Mouse (Mus musculus): ENCODE results near the gene Polr1c.

Polr1c gene
- long read RNA-seq, experiment 1, transcript Polr1c-201 (9 exons, 1,314 nt), result major isoform, 119 of 133 reads
- long read RNA-seq, experiment 1, partial matches to known transcripts, result 8 of 133 reads
- long read RNA-seq, experiment 1, other reads (novel, unspliced or antisense), result 6 of 133 reads
- long read RNA-seq, experiment 2, transcript Polr1c-201 (9 exons, 1,314 nt), result major isoform, 82 of 88 reads
- long read RNA-seq, experiment 2, partial matches to known transcripts, result 1 of 88 reads
- long read RNA-seq, experiment 2, other reads (novel, unspliced or antisense), result 4 of 88 reads

DNA sequence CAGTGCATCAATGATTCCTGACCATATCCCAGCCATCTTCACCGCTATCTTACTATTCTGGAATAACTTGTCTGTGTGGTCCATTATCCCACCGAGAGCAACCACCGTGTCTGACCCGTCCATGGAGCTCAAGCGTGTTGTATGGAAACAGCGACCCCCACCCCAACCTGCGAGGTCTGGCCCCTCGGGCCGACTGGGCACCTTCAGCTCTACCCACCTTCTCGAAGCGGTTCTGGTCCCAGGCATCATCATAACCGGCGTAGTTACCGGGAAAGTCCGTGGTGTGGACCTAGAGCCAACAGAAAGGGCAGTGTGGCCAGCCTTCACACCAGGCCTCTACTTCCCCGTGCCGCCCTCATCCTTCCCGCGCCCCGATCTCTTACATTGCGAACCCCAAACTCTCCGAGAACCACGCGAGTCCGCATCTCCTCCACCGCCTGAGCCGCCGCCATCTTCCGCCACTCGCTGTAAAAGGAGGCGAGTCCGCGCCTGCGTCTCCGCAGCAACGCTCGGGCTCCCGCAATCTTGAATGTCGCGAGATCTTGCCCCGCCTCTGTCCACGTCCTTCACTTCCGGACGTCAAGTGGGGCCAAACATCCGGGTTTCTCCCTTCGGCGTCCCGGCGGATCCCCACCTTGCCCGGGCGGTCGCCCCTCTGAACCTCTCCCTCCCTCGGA, at the start of gene Polr1c, which contains the start of gene Yipf3:
Gene Polr1c (minus strand): TSS at position 543 of the 677 bp plus-strand sequence.
Gene Yipf3 (plus strand): TSS at position 569 of the 677 bp plus-strand sequence.
- intact Hi-C loops (cut with DNase I), result loop anchor here (5.0 kb wide), 1 partner anchor 45 kb away; the partner anchor contains the start of genes Polh and Xpo5

DNA sequence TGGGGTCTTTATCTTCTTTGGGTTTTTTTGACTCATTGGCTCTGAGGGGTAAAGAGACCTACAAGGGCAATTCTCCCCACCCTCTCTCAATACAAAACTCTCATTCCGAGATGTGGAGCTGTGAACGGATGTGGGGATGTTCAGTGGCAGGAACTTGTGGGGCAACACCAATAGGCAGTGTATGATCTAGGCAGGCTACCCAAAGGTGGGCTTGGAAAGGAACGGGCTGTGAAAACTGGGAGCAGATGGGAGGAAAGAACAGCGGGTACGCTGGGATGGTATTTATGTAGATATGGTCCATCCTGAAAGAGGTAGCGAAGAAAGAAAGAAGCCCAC, 49.1 kb upstream of the Polr1c start:
- intact Hi-C loops (cut with DNase I), result no loop called here

DNA sequence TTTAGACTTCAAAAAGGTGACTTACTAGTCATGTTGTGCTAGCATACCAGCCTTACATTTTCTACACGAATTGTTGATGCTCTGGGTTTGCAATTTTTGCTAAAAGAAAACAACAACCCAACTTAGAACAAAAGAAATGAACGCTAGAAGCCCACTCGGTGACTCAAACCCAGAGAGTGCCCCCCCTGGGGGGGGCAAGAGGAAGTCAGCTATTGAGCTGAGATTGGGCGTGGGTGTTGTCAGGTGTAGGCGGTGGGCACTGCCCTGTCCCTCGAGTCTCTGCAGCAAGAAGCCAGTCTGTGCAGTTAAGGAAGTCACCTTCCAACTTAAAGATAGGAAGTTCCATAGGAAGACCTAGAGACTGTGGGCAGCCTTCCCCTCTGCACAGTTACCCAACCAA, 48.7 kb upstream of the Polr1c start:
- intact Hi-C loops (cut with DNase I), result no loop called here

DNA sequence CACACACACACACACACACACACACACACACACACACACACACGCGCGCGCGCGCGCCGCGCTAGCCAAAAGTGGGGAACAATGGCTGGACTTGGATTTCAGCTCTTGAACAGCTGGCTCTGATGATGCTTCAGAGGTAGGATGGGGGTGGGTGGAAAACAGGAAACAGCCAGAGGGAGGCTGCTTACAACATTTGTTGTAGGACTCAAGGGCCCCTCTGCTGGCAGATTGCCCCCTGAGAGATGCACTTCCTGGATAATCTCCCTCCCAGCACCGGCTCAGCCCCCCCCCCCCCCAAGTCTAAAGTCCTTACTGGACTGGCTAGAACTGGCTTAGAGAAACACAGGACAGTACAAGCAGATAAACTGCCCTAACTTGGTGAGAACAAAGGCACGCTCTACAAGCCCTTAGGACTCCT, 39.8 kb upstream of the Polr1c start:
- intact Hi-C loops (cut with DNase I), result no loop called here

DNA sequence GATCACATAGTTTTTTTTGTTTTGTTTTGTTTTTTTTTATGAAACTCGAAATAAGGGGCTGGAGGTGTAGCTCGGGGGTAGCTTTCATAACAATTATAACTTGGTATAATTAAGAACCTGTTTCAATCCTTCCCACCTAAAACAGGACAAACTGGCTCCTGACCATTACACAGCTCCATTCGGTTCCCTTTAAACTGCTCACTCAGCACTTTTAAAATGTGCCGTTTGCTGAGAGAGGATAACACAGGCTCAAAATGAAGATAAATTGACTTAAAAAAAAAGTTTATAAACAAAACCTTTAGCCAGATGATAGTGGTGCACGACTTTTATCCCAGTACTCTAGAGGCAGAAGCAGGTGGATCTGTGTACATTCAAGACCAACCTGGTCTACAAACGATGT, 37.6 kb upstream of the Polr1c start:
- intact Hi-C loops (cut with DNase I), result no loop called here

DNA sequence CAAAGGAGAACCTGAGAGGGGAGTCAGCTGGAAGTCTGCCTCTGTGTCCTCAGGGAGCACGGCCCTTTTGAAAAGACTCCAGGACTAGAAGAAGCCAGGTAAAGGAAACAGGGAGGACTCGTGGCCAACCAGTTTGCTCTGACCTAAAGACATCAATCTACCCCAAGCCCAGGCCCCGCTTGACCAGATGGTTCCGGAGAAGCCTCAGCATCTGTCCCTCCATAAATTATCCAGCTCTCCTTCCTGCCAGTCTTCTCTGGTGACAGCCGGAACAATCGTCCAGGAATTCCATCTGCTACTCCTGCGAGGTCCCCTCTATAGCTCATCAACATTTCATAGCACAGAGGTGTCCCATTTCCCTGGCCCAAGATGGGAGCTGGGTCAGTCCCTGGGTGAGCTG, 36.8 kb upstream of the Polr1c start:
- intact Hi-C loops (cut with DNase I), result no loop called here

DNA sequence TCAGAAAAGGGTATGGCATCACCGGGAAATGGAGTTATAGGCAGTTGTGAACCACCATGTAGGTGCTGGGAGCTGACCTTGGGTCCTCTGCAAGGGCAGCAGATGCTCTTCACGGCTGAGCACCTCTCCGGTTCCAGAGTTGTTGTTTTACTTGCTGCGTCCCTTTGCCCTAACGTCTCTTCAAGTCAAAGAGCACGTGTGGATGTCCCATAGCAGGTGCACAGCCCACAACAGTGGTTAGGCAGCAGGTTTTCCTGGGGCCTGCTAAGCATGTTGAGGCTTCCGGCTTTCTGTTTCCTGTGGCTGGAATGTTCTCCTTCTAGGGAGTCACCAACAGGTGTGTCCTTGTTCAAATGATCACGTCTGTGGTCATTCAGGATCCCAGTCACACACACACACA, 36.1 kb upstream of the Polr1c start:
- intact Hi-C loops (cut with DNase I), result no loop called here

DNA sequence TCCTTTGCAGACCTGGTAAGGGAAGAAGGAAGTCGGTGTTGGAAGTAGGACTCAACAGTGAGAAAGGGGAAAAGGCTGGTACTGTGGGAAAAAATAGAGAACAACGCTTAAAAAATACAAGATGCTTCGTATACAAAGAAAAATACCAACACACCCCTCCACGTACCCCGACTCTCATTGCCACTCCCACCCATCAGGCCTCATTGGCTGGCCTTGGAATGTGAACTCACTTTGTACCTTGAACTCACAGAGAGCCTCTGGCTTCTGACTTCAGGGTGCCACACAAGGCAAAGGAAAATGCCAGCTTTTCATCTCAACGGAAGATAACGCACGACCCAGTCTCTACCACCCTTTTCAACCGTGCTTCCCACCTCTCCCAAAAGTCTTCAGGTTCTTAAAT, 35.3 kb upstream of the Polr1c start:
- intact Hi-C loops (cut with DNase I), result no loop called here

DNA sequence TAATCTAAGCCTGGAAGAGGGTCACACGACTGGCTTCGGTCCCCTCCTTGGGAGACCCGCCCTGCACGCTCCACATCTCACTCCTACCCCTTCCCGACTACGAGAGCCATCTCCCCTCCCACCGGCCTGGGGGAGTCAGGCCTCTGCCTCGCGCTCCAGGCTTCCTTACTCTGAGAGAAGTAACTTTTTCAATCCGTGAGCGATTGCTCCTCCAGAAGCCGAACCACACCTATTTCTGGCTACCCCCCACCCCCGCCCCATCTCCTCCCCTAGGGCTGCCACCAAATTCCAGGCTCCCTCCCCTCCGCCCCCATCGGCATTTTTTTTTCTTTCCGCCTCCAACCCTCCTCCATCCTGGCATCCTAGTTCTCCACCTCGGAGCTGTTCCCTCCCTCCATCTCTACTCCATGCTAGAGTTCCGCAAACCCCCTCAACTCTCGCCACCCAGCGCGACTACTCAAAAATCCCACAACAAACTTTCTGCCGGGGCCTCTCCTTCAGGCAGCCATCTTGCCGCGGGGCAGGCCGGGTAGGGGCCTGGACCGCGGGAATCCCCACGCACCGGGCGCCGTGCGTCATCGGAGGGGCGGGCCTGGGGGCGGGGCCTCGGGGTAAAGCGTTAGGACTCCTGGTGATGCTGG, 34.7 kb upstream of the Polr1c start, which contains the start of gene Tjap1:
Gene Tjap1 (minus strand): TSS at position 544 of the 641 bp plus-strand sequence.
- intact Hi-C loops (cut with DNase I), result no loop called here

DNA sequence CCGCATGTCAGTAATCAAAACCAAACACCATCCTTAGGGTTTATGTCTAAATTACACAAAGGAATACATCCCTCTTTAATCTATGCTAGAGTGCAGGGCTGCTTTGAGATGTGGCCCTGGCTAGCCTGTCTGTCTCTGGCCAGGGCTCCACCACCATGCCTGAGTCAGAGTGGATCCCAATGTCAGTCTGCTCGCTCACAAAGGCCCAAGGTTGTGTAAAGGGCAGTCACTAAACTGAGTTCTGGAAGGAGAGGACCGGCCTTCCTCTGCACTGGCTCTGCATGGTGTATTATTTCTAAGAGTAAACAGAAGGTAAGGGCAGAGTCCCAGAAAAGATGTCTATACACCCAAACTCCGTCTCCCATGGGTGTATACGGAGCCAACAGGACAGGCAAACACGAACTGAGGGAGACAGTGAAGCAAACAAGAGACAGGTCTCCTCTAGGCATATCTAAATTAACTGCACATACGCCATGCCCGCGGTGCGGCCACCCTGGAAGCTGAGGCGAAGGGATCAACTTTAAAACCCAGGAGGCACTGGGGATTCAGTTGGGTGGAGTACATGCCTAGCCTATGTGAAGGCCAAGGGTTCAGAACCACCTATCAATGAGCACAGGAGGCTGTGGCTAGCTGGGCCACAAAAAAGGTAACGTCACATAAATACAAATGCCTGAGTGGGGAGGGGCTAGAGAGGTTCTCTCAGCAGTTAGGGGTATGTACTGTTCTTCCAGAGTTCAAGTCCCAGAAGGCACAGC, 30.3 kb upstream of the Polr1c start:
- intact Hi-C loops (cut with DNase I), result no loop called here

DNA sequence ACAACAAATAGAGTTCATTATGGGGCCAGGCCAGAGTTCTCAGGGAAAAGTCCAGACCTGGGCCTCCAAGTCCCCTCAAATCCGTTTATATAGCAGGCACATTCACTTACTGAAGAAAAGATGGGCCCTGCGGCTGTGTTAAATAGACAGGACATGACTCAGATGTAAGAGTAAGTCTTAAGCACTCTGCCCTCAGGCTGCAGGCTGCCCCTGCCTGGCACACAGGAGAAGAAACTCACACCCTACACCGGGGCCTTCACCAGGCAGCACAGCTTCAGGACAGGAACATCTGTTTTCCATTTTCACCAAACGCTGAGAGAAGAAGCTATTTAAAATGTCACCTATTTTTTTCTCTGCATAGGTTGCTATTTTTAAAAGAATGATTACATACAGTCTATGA, 29.7 kb upstream of the Polr1c start:
- intact Hi-C loops (cut with DNase I), result no loop called here

DNA sequence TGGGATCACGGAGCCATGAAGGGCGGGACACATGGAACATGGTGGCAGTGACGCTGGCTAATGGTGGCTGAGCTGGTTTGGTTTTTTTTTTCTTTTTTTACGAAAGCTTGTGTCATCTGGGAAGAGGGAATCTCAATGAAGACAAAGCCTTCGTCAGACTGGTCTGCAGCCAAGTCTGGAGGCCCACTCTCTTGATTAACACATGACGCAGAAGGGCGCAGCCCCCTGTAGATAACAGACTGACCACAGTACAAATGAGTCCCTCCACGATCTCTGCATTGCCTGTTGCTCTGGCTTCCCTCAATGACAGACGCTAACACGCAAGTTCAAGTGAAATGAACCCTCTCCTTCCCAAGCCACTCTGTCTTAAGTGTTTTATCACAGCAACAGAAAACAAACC, 27.7 kb upstream of the Polr1c start:
- intact Hi-C loops (cut with DNase I), result no loop called here

DNA sequence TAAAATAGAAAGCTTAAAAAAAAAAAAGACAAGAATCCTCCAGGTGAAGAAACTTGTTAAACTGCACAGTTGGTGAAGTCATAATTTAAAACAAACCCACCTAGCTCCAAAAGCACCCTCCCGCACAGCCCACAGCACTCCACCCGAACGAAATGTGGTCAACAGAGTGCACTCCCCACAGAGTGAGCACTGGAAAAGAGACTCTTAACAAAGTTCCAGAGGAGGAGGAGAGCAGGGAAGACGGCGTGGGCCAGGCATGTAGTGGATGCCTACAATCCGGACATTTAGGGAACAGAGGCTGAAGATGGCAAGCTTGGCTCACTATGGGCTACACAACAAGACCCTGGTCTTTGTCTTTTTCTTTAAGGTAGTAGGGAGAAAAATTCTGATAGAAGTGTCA, 27.2 kb upstream of the Polr1c start:
- intact Hi-C loops (cut with DNase I), result no loop called here

DNA sequence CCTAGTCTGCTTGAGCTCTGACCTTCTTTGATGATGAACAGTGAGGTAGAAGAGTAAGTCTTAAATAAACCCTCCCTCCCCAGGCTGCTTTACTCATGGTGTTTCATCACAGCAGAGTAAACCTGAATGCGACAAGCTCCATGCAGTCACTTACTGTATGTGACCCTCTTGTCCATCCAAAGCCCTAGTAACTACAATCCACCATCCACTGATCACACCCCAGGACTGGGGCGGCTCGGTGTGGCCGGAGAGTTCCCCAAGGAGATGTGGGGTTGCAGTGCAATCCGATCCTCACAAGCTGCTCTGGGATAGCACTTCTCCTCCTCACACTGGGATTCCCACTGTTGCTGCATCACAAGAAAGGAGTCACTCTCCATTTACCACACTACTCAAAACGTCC, 26.6 kb upstream of the Polr1c start:
- intact Hi-C loops (cut with DNase I), result no loop called here

DNA sequence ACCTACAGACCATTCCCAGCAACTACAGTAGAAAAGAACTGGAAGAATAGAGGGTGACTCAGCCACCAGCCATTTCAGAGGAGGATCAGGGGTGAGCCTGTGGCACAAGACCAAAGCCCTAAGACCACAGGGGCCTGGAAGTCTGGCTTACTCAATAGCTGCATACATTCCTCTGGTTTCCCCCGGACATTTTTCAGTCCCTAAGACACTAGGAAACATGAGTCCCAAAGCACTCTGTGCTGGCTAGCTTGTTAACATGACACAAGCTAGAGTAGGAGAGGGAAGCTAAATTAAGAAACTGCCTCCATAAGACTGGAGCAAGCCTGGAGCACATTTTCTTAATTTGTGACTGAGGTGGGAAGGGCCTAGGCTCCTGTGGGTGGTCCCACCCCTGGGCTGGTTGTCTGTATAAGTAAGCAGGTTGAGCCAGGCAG, 26.0 kb upstream of the Polr1c start:
- intact Hi-C loops (cut with DNase I), result no loop called here

DNA sequence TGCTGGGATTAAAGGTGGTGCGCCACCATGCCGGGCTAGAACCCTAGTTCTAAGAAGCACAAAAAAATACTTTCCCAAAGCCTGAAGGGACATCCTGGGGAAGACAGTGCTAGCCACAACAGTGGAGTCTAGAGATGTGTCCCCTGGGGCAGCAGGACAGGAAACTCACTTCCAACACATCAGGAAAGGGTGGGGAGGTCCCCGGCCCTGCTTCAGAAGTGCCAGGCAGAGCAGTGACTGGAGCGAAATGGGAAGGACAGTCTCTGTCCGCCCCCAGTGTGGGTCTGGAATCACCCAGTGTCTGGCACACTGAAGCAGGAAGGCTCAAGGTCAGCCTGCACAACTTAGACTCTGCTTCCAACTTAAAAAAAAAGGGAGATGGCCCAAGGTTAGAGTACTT, 24.8 kb upstream of the Polr1c start:
- intact Hi-C loops (cut with DNase I), result no loop called here

DNA sequence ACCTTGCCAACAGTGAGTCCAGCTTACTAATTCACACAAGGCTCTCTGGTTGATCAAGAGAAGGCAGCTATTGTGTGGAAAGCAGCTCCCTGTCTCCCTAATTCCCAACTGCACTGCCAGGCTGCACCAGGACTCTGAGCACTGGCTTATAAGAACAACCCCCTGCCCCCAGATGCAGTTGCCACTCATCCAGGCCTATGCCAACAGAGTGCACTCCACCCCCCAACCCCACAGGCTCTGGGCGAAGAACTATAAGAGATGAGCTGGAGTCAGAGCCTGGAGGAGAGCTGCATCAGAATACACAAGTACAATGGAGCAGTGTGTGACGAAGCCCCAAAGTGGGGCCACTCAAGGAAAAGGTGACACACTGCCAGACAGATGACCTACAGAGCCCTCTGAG, 24.2 kb upstream of the Polr1c start:
- intact Hi-C loops (cut with DNase I), result no loop called here

DNA sequence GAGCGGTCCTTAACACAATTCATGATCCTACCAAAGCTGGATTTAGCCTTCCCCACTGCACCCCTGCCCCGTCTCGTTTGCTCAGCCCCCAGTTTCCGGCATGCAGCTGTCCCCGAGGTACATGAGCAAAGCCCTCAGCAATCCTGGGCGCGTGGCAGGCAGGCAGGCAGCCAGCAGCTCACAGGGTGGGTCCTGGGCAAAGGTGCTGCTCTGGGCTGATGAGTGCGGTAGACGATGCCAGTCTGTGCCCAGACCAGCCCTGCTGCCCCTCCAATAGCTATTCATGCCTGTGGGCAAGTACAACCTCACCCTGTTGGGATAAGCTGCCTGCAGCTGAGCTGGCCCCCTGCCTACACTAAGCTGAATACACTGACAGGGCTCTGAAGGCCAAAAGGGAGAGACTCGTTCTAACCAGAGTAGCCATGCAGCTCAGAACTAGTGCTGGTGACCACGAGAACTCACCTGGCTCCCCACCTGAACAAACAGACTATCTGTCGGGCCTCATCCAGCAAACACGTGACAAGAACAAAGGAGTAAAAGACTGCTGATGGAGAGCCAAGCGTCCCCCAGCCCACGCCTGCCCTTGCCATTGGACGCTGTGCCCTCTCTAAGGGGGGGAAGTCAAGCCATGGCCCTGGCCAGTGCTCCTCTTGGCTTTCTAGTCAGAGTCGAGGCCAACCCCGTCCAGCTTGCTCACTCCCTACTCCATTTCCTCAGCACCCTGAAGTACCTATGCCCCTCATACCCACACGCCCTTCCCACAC, 22.1 kb upstream of the Polr1c start:
- intact Hi-C loops (cut with DNase I), result loop anchor here (10.0 kb wide), 1 partner anchor 125 kb away; no protein-coding TSS in a partner anchor

DNA sequence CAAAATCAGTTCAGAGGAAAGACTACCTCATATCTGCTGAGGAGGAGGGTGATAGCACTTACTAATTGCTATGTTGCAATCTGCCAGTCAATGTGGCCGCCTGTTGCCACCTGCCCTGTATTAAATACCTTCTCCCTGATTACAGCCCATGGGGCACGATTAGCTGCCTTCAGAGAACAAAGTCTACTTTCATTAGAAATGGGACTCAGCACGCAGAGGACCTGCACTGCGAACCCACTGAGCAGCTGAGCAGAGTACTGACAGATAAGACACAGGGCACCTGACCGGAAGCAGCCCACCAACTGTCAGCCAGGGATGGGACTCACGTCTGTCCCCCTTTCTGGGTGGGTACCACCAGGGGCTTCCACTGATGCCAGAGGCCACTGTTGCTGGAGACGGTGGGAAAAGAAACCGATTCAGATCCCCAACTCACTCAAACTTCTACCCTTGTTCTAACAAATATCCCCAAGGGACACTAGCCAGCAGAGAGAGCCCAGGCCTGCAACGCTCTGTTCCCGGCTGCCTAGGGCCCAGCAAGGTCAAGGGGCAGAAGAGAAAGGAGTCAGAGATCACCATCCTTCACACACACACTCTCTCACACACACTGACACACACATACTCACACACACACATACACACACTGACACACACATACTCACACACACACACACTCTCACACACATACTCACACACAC, 20.3 kb upstream of the Polr1c start:
- intact Hi-C loops (cut with DNase I), result loop anchor here (10.0 kb wide), 1 partner anchor 127 kb away; no protein-coding TSS in a partner anchor

DNA sequence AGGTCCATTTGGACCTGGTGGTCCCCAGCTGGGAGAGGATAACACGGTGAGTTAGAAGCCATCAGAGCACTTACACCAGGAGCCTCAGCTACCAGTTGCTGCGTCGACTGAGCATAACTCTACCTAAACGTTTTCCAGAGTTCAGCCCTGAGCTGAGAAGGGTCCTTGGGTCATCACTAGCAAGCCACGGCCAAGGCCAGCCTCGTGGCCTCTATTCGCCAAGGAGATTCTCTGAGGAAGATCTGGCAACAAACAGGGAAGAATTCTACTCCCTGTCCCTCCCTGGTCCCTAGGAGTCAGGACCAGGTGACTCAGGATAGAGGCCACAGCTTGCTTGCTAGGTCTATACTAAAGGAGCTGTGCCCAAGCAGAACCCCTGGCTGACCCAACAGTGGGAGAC, 19.7 kb upstream of the Polr1c start:
- intact Hi-C loops (cut with DNase I), result loop anchor here (10.0 kb wide), 1 partner anchor 127 kb away; no protein-coding TSS in a partner anchor
